Mouse (Mus musculus): ENCODE data around the gene Dusp7.

DNA sequence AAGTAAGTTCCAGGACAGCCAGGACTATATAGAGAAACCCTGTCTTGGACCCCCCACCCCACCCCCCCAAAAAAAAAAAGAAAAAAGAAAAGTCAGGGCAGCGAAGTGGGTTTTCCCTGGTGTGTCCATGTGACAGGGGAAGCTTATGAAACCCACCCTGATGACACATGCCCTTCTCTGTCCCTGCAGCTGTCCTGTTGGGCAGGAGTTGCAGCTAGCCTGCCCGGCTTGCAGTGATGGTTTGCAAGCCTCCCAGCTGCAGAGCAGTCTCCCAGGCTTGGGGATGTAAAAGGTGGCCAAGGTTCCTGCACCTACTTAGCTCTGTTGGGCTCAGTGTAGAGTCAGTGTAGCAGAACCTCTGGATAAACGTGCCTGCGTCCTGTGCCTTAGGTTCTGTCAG is 28.7 kb upstream of the Dusp7 start:
- TF ChIP-seq POLR2AphosphoS5 (IDR thresholded peaks at IDR 0.05; ENCODE audit: insufficient replicate concordance, low read depth, low read length) (no peak), CTCF (IDR thresholded peaks at IDR 0.05; ENCODE audit: low read depth, low read length) (no peak), TAL1 (conservative IDR thresholded peaks at IDR 0.05; ENCODE audit: low read depth, low read length) (no peak), GATA2 (IDR thresholded peaks at IDR 0.05; ENCODE audit: borderline replicate concordance, low read depth, low read length) (no peak), GATA1 (IDR thresholded peaks at IDR 0.05; ENCODE audit: borderline replicate concordance, low read length) (no peak)

Data from G1E (cell line).